Mouse (Mus musculus) midbrain, embryonic 11.5 days (tissue): ENCODE results near the gene Elmo1. TPM values are rescaled to one million over a fixed set of nuclear protein-coding genes. Genes with fewer than 3 reads are reported as not detected.
A peak's percentile ranks its signal among the peaks of the same experiment; 100 is the strongest.

ENCODE experiments used
- ATAC-seq: fragments of 200-750 bp; cut with Nextera tagmentation; 2 replicates; pipeline ENCODE4 v1.8.0; 2017; ENCODE audit warnings: moderate TSS enrichment, moderate library complexity; ENCODE audit not compliant: low FRiP score
- DNase-seq: peaks from one replicate; pipeline ENCODE4 v3.0.0; 2015; ENCODE audit warnings: low spot score; ENCODE audit errors: missing footprints
- H3K27ac ChIP-seq: fragments of 300-500 bp; sonication (generic); 2 replicates; pipeline ENCODE4 v1.5.1; 2014; ENCODE audit warnings: low read depth, low read length
- H3K27me3 ChIP-seq: fragments of 300-500 bp; sonication (generic); 2 replicates; pipeline ENCODE4 v1.6.1; 2014; ENCODE audit warnings: mild to moderate bottlenecking, low read length, moderate library complexity, mixed read lengths; ENCODE audit not compliant: control insufficient read depth, insufficient read depth
- H3K36me3 ChIP-seq: fragments of 300-500 bp; sonication (generic); 2 replicates; pipeline ENCODE4 v1.6.1; 2014; ENCODE audit warnings: mild to moderate bottlenecking, low read length, moderate library complexity, mixed read lengths; ENCODE audit not compliant: control insufficient read depth, insufficient read depth
- H3K4me1 ChIP-seq: fragments of 300-500 bp; sonication (generic); 2 replicates; pipeline ENCODE4 v1.6.1; 2014; ENCODE audit warnings: low read length; ENCODE audit not compliant: control insufficient read depth, insufficient read depth
- H3K4me2 ChIP-seq: fragments of 300-500 bp; sonication (generic); 2 replicates; pipeline ENCODE4 v1.6.1; 2014; ENCODE audit warnings: mild to moderate bottlenecking, moderate library complexity
- H3K4me3 ChIP-seq: fragments of 300-500 bp; sonication (generic); 2 replicates; pipeline ENCODE4 v1.5.1; 2014; ENCODE audit warnings: low read depth, low read length
- H3K9ac ChIP-seq: fragments of 300-500 bp; sonication (generic); 2 replicates; pipeline ENCODE4 v1.6.1; 2014; ENCODE audit warnings: low read length
- H3K9me3 ChIP-seq: fragments of 300-500 bp; sonication (generic); 2 replicates; pipeline ENCODE4 v1.6.1; 2016; ENCODE audit warnings: low read length; ENCODE audit not compliant: control insufficient read depth
- WGBS: fragments of 180-500 bp; shearing (Covaris S2); extraction: QIAGEN DNeasy Blood & Tissue Kit; methylation state at CpG from one replicate; pipeline ENCODE4 v1.1.7; 2014; 5-methylcytosine and 5-hydroxymethylcytosine counted together
- polyA plus RNA-seq: library from polyadenylated mRNA; unstranded; fragments of >200 nt; fragmentation: Nextera tagmentation; extraction: Ambion mirVana; gene quantifications from 2 replicates; pipeline ENCODE4 v1.2.1, GENCODE M21; 2014

The Elmo1 gene
- 19.1 and 19.6 TPM in 2 replicates for polyA plus RNA-seq

DNA sequence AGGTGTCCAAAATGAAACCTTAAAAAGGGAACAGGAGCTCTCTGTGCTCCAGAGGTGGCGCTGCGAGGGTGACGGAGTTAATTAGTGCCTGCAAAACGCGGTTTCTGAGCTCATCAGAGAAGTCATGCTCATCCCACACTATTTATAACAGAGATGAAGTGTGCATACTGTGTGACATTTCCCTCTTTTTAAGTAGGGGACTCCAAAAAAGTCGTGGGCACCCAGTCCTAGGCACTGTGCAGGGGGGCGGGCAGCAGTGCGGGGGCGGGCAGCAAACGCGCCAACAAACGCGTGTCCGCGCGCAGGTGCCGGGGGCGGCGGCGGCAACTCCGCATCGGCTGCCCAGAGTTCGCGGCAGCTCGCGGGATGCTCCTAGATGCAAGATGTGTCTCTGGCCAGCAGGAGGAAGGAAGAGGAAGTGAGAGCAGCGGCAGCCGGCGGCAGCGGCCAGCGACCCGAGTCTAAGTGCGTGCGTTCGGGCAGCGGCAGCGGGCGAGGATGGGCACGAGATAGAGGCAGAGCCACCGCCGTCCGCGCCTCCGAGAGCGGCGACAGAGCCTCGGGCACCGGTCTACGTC, at the start of gene Elmo1:
Gene Elmo1, plus strand, starts transcription at position 464 of the 578 bp plus-strand sequence.
- Histone ChIP-seq H3K36me3 (no peaks in the 10 kb centered on the region), H3K27me3 (peaks cover 3% of the 10 kb centered on the region; the same call in 1 of the 2 replicates), H3K4me3 (peak within 1 kb of the TSS; percentile 83), H3K4me1 (peaks cover 4% of the 10 kb centered on the region; the same call in 1 of the 2 replicates), H3K9ac (peak within 1 kb of the TSS; percentile 83), H3K27ac (peak within 1 kb of the TSS; percentile 67), H3K9me3 (no peaks in the 10 kb centered on the region), H3K4me2 (peak within 1 kb of the TSS; percentile 73)
- WGBS: under 1% methylated on average over 42 of the region's 49 CpGs
- ATAC-seq: peak; percentile 86
- DNase-seq: peak; percentile 96

DNA sequence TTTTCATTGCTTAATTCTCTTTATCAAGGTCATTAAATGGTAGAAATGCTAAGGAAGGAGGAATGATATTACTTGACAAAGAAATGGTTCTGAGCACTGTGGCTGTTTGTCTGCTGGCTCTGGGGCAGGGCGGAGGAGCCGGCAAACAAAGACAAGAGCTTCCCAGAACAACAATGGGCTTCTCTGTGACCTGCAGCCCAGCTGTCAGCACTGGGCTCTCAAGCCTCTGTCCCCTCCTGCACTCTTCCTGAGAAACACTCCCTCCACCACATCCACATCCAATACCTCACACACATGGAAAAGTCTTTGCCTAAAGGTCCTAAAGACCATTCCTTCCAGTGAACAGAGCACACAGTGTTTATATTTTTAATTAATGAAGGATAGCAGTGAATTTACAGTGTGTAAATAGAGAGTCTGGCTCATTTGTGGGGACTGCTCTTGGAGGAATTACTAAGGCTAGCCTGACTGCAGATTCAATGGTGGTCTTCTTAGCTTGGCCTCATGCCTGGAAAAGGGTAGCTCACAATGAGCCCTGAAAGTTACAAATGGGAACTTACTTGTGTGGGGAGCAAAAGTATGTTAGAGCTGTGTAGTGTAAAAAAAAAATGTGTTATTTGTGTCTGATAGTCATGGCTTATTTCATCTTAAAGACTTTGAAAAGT, 49.1 kb upstream of the Elmo1 start:
- ATAC-seq: peak; percentile 83
- Histone ChIP-seq H3K4me2 (no peak overlapping the region), H3K9ac (no peak overlapping the region), H3K4me3 (no peak overlapping the region), H3K9me3 (no peaks in the 10 kb centered on the region), H3K36me3 (no peaks in the 10 kb centered on the region), H3K27ac (0 out of 2 replicates have a peak overlapping the region, but pooled peaks have one; percentile 10), H3K4me1 (peaks cover 3% of the 10 kb centered on the region; the same call in 1 of the 2 replicates), H3K27me3 (no peaks in the 10 kb centered on the region)
- 3% methylated on average over 2 of the region's 2 CpGs for WGBS
- peak; percentile 91 for DNase-seq

DNA sequence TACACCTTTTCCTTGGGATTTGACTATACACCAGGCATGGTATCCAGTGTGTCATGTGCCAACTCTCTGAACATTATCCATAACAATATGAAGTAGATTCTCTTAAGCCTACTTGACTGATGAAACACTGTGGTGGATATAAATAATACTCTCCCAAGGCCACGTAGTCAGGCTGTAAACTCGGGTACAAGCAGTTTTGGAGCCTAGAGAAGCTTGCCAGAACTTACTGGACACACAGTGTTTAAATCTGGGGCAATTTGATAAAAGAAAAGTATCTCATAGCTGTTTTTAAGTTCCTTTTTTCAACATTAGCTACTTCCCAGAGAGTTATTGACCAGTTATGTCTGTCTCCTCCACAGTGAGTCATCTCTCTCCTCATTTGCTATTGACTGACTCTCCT, 47.5 kb upstream of the Elmo1 start:
- WGBS: 85% methylated on average over 2 of the region's 2 CpGs
- Histone ChIP-seq H3K9ac (no peak overlapping the region), H3K4me3 (no peak overlapping the region), H3K4me2 (no peak overlapping the region), H3K4me1 (peaks cover 3% of the 10 kb centered on the region; the same call in 1 of the 2 replicates), H3K36me3 (no peaks in the 10 kb centered on the region), H3K27me3 (no peaks in the 10 kb centered on the region), H3K27ac (no peak overlapping the region), H3K9me3 (no peaks in the 10 kb centered on the region)
- ATAC-seq (no peak), DNase-seq (no peak)

DNA sequence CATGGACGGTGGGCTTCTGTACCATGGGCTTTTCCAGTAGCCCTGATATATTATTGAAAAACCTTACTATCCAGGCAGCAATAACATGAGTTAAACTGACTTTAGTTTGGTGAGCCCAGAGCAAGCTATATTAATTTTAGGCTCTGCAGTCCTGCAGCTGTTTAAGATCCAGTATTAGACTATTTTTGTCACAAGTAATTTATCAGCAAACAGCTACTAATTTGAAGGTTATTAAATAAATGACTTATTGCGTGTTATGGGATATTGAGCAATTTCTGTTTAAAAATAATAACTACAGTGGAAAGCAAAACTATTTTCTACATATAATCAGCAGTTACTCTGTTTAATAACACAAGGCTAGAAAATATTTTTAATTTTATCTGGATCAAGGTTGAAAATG, 45.0 kb upstream of the Elmo1 start:
- Histone ChIP-seq H3K4me1 (peaks cover 13% of the 10 kb centered on the region), H3K27ac (no peak overlapping the region), H3K36me3 (no peaks in the 10 kb centered on the region), H3K9ac (no peak overlapping the region), H3K9me3 (no peaks in the 10 kb centered on the region), H3K27me3 (no peaks in the 10 kb centered on the region), H3K4me3 (no peak overlapping the region), H3K4me2 (no peak overlapping the region)
- ATAC-seq (no peak), DNase-seq (no peak)
- 88% methylated on average over 2 of the region's 2 CpGs for WGBS

DNA sequence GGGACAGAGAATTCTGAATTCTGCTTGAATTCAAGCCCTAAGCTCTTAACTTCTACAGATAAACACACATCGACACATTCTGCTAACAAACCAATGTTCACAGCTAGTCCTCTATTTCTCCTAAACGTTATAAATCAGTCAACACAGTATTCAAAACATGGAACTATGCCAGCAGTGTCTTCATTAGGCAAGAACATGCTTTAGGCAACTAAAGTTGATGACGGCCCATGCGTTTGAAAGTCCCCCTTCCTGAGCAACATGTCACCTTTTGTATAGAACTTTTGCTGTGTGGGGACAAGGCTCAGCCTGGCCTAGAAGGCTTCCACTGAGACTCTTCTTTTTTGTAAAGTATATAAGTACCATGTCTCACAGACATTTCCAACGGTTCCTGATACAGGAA, 44.6 kb upstream of the Elmo1 start:
- DNase-seq (no peak), ATAC-seq (no peak)
- H3K9me3 ChIP-seq: no peaks in the 10 kb centered on the region
- no peak overlapping the region for H3K27ac ChIP-seq
- H3K4me3 ChIP-seq: no peak overlapping the region
- no peaks in the 10 kb centered on the region for H3K36me3 ChIP-seq
- H3K27me3 ChIP-seq: no peaks in the 10 kb centered on the region
- whole genome bisulfite sequencing: 86% methylated on average over 5 of the region's 5 CpGs
- H3K4me1 ChIP-seq: peaks cover 13% of the 10 kb centered on the region
- H3K4me2 ChIP-seq: no peak overlapping the region
- no peak overlapping the region for H3K9ac ChIP-seq

DNA sequence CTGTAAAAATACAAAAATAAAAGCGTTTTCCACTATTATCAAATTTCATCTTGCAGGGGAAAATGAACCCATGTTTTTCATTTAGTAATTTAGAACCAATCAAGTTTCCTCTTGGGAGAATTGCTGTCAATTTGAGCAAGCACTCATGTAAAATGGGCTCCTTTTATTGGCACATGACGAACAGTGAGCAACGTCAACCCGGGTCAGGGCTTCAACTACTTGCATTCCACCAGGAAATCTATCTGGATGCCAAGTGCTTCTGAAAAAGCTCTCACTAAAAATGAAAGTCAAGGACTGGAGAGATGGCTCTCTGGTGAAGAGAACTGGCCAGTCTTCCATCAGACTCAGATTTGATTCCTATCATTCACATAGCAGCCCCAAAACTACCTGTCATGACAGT, 44.0 kb upstream of the Elmo1 start:
- ATAC-seq (no peak), DNase-seq (no peak)
- Histone ChIP-seq H3K9ac (no peak overlapping the region), H3K27ac (no peak overlapping the region), H3K36me3 (no peaks in the 10 kb centered on the region), H3K4me1 (peaks cover 10% of the 10 kb centered on the region), H3K9me3 (no peaks in the 10 kb centered on the region), H3K27me3 (no peaks in the 10 kb centered on the region), H3K4me3 (no peak overlapping the region), H3K4me2 (no peak overlapping the region)
- whole genome bisulfite sequencing: 98% methylated on average over 4 of the region's 4 CpGs

DNA sequence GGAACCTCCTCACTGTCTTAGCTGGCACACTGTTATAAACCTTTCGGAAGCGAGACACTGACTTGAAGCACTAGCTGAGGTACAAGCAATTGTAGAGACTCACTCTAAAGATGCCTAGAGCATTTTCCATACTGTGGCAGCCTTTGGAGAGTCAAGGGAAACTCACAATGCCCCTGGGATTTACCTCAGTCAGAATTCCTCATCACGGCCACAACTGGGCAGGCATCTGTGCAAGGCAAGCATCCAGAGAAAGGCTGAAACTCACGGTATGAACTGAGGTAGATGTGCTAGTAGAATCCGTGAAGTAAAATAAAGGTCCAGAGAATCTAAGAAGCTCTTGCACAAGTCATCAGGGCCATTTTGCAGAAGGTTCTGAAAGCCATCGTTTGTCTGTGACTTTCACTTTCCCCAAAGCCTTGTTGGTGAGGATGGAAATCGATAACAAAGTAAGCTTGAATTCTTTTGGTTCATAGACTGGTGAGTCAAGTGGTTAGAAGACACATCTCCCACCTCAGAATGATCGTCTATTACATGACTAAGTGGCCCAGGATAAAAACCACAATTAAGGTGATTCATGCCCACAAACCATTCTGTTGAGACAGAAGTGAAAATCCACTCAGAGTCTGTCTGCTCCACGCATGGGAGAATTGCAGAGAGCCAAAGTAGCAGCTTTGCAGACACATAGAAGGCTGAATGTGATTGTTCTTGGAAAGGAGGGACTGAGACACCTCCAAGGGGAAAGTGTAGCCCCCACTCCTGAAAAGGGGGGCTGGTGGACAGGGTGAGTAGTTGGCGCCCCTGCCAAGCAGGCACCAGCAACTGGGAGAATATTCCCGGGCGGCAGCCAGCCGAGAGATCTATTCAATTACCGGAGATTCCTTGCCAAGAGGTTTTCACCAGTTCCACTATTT, 42.2 kb upstream of the Elmo1 start:
- peaks cover 10% of the 10 kb centered on the region for H3K4me1 ChIP-seq
- WGBS: 40% methylated on average over 14 of the region's 14 CpGs
- H3K4me2 ChIP-seq: peak overlapping the region; percentile 18; the same call in 1 of the 2 replicates
- no peak overlapping the region; the same call in 1 of the 2 replicates for H3K27ac ChIP-seq
- peak; percentile 62 for ATAC-seq
- no peaks in the 10 kb centered on the region for H3K9me3 ChIP-seq
- H3K36me3 ChIP-seq: no peaks in the 10 kb centered on the region
- peak; percentile 85 for DNase-seq
- H3K4me3 ChIP-seq: no peak overlapping the region
- no peaks in the 10 kb centered on the region for H3K27me3 ChIP-seq
- no peak overlapping the region for H3K9ac ChIP-seq

DNA sequence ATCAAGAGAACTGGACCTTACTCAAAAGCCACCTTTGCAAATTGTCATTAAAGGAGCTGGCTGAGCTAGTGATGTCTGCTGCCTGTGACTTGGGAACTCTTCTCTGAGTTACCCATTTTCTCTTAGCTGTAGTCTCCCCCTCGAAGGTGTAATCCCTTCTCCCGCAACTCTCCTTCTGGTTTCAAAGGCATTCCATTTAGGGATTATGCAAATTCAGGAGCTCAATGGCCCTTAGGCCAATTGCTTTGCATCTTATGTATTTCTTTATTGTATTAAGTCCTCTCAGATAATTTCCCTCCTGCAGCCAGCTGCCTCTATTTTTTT, 41.6 kb upstream of the Elmo1 start:
- no peak overlapping the region for H3K9ac ChIP-seq
- H3K36me3 ChIP-seq: no peaks in the 10 kb centered on the region
- peak overlapping the region; percentile 18; the same call in 1 of the 2 replicates for H3K4me2 ChIP-seq
- DNase-seq (peak; percentile 86), ATAC-seq (peak; percentile 73)
- H3K27me3 ChIP-seq: no peaks in the 10 kb centered on the region
- no peak overlapping the region for H3K4me3 ChIP-seq
- H3K27ac ChIP-seq: no peak overlapping the region; the same call in 1 of the 2 replicates
- no peaks in the 10 kb centered on the region for H3K9me3 ChIP-seq
- peaks cover 10% of the 10 kb centered on the region for H3K4me1 ChIP-seq
- 3% methylated on average over 2 of the region's 2 CpGs for WGBS
